Mouse (Mus musculus) heart, adult 2 months (tissue): ENCODE measurements around the gene Bod1l. TPM values are rescaled to one million over a fixed set of nuclear protein-coding genes. Genes with fewer than 3 reads are reported as not detected.

Experiments
- DNase-seq, 2 experiments: peaks; one replicate each; pipeline ENCODE4 v3.0.0; 2021
- H3K27ac ChIP-seq: fragments of 200-600 bp; 2 replicates; pipeline ENCODE4 v1.8.1; 2022
- H3K27me3 ChIP-seq: fragments of 200-500 bp; 2 replicates; pipeline ENCODE4 v1.6.1; 2012; ENCODE audit warnings: mild to moderate bottlenecking, low read length, inconsistent platforms, mixed read lengths; ENCODE audit not compliant: control insufficient read depth, insufficient read depth
- H3K36me3 ChIP-seq: fragments of 200-500 bp; 2 replicates; pipeline ENCODE4 v1.6.1; 2012; ENCODE audit warnings: low read length, inconsistent platforms; ENCODE audit not compliant: control insufficient read depth, insufficient read depth
- H3K4me1 ChIP-seq: fragments of 200-500 bp; 2 replicates; pipeline ENCODE4 v1.6.1; 2011; ENCODE audit warnings: low read length; ENCODE audit not compliant: control insufficient read depth, insufficient read depth
- H3K4me3 ChIP-seq: fragments of 200-600 bp; 2 replicates; pipeline ENCODE4 v1.8.1; 2022
- H3K79me2 ChIP-seq: fragments of 200-500 bp; replicated peaks from 2 replicates; pipeline ENCODE4 v1.6.1; 2012; ENCODE audit warnings: mild to moderate bottlenecking, inconsistent platforms, low read length, moderate library complexity, mixed read lengths; ENCODE audit not compliant: control insufficient read depth, insufficient read depth
- H3K9ac ChIP-seq: fragments of 200-500 bp; 2 replicates; pipeline ENCODE4 v1.6.1; 2012; ENCODE audit warnings: low read depth, mild to moderate bottlenecking, control low read depth, inconsistent platforms, low read length, mixed read lengths
- CTCF ChIP-seq: fragments of 200-600 bp; IDR thresholded peaks from 2 replicates; pipeline ENCODE4 v1.8.1; 2022; ENCODE audit warnings: antibody characterized with exemption, mild to moderate bottlenecking, moderate library complexity
- EP300 ChIP-seq: fragments of 200-500 bp; IDR thresholded peaks from 2 replicates; pipeline ENCODE4 v1.6.1; 2011; ENCODE audit warnings: low read depth, low read length, control low read depth; ENCODE audit not compliant: insufficient read depth
- POLR2A ChIP-seq: fragments of 200-500 bp; IDR thresholded peaks from 2 replicates; pipeline ENCODE4 v1.6.1; 2011; ENCODE audit warnings: mild to moderate bottlenecking, low read depth, low read length, control low read depth; ENCODE audit not compliant: insufficient read depth
- WGBS: fragments of 180-500 bp; shearing (Covaris S2); methylation state at CpG from one replicate; pipeline ENCODE4 v1.1.7; 2018; 5-methylcytosine and 5-hydroxymethylcytosine counted together
- intact Hi-C: fragments of 180-260 bp; cut with DNase I; formaldehyde crosslinking; loops from one replicate; pipeline ENCODE4 v1.15.1; 2025
- polyA plus RNA-seq: library from polyadenylated mRNA; depleted of rRNA; stranded (reverse); fragments of >200 nt; gene quantifications from 2 replicates; pipeline ENCODE4 v1.2.3, GENCODE M21; 2012
- total RNA-seq, 2 experiments: library from RNA; stranded (reverse); gene quantifications; 2 replicates each; pipeline ENCODE4 v1.2.3; 2021

The Bod1l gene
- total and polyA plus RNA-seq, 3 experiments = 2.8 to 18.8 (median 17.8) TPM

GRCm38 (mm10) chr5:41811279-41811678 is 32.8 kb downstream of the Bod1l start:
- WGBS = 77% methylated on average over 3 of the region's 3 CpGs
- peaks cover 8% of the 10 kb centered on the region for H3K36me3 ChIP-seq
- H3K79me2 ChIP-seq = no peaks in the 10 kb centered on the region
- intact Hi-C loops = no loop called here
- H3K4me3 ChIP-seq = no peak overlapping the region
- no peak overlapping the region for H3K27ac ChIP-seq
- H3K27me3 ChIP-seq = no peaks in the 10 kb centered on the region
- no peaks in the 10 kb centered on the region; the same call in 1 of the 2 replicates for H3K4me1 ChIP-seq
- H3K9ac ChIP-seq = no peak overlapping the region
- DNase-seq = no peak
- TF ChIP-seq POLR2A (no peak), EP300 (no peak), CTCF (no peak)

GRCm38 (mm10) chr5:41807383-41807782 is 36.7 kb downstream of the Bod1l start:
- 50% methylated on average over 2 of the region's 2 CpGs for WGBS
- Histone ChIP-seq H3K4me3 (no peak overlapping the region), H3K79me2 (no peaks in the 10 kb centered on the region), H3K36me3 (peaks cover 9% of the 10 kb centered on the region), H3K27me3 (no peaks in the 10 kb centered on the region), H3K4me1 (no peaks in the 10 kb centered on the region; the same call in 1 of the 2 replicates), H3K9ac (no peak overlapping the region), H3K27ac (no peak overlapping the region)
- intact Hi-C loops = no loop called here
- no peak for TF ChIP-seq EP300
- TF ChIP-seq POLR2A = no peak
- no peak for TF ChIP-seq CTCF
- DNase-seq = no peak

- H3K27ac ChIP-seq = no peak overlapping the region
- intact Hi-C loops = no loop called here
- no peak overlapping the region for H3K4me3 ChIP-seq
- no peaks in the 10 kb centered on the region; the same call in 1 of the 2 replicates for H3K4me1 ChIP-seq
- no peak overlapping the region for H3K9ac ChIP-seq
- TF ChIP-seq CTCF = no peak
- no peak for TF ChIP-seq EP300
- TF ChIP-seq POLR2A = no peak
- H3K79me2 ChIP-seq = no peaks in the 10 kb centered on the region
- peaks cover 9% of the 10 kb centered on the region for H3K36me3 ChIP-seq
- no peaks in the 10 kb centered on the region for H3K27me3 ChIP-seq
- 62% methylated on average over 5 of the region's 5 CpGs for WGBS
- no peak for DNase-seq
Measured at GRCm38 (mm10) chr5:41806176-41806575, 37.9 kb downstream of the Bod1l start.

GRCm38 (mm10) chr5:41805085-41805484 is 39.0 kb downstream of the Bod1l start:
- TF ChIP-seq EP300 = no peak
- no peak for TF ChIP-seq CTCF
- no peak for TF ChIP-seq POLR2A
- no peaks in the 10 kb centered on the region for H3K27me3 ChIP-seq
- no peak overlapping the region for H3K4me3 ChIP-seq
- no peak overlapping the region for H3K9ac ChIP-seq
- peaks cover 9% of the 10 kb centered on the region for H3K36me3 ChIP-seq
- H3K79me2 ChIP-seq = no peaks in the 10 kb centered on the region
- WGBS = 83% methylated on average over 2 of the region's 2 CpGs
- intact Hi-C loops = no loop called here
- H3K4me1 ChIP-seq = no peaks in the 10 kb centered on the region; the same call in 1 of the 2 replicates
- no peak for DNase-seq
- no peak overlapping the region for H3K27ac ChIP-seq

GRCm38 (mm10) chr5:41804643-41805042 is 39.5 kb downstream of the Bod1l start:
- Histone ChIP-seq H3K27me3 (no peaks in the 10 kb centered on the region), H3K27ac (no peak overlapping the region), H3K9ac (no peak overlapping the region), H3K4me3 (no peak overlapping the region), H3K79me2 (no peaks in the 10 kb centered on the region), H3K4me1 (no peaks in the 10 kb centered on the region; the same call in 1 of the 2 replicates), H3K36me3 (peaks cover 9% of the 10 kb centered on the region)
- intact Hi-C loops = no loop called here
- no peak for TF ChIP-seq EP300
- TF ChIP-seq POLR2A = no peak
- TF ChIP-seq CTCF = no peak
- DNase-seq = no peak
- WGBS = 73% methylated on average over 2 of the region's 2 CpGs

- H3K4me3 ChIP-seq = no peak overlapping the region
- no peak for DNase-seq
- TF ChIP-seq POLR2A = no peak
- TF ChIP-seq EP300 = no peak
- TF ChIP-seq CTCF = no peak
- 95% methylated on average over 2 of the region's 2 CpGs for WGBS
- H3K27me3 ChIP-seq = no peaks in the 10 kb centered on the region
- H3K4me1 ChIP-seq = no peaks in the 10 kb centered on the region
- H3K79me2 ChIP-seq = no peaks in the 10 kb centered on the region
- no peak overlapping the region for H3K27ac ChIP-seq
- peaks cover 6% of the 10 kb centered on the region; the same call in 1 of the 2 replicates for H3K36me3 ChIP-seq
- H3K9ac ChIP-seq = no peak overlapping the region
- intact Hi-C loops = no loop called here
Measured at GRCm38 (mm10) chr5:41801622-41802021, 42.5 kb downstream of the Bod1l start.
